Mouse (Mus musculus): ENCODE measurements at regions not wholly inside any gene's neighbourhood (a gene's known extent, or its start where the extent isn't known, plus 50 kb on each side); places are given as distances from the start of the nearest gene placed in this dataset.

- no peak for DNase-seq
Measured at GRCm38 (mm10) chr3:139135371-139135770, 60.4 kb upstream of the Rap1gds1 start.

GRCm38 (mm10) chr3:139136044-139136443 is 61.0 kb upstream of the Rap1gds1 start:
- DNase-seq: no peak

GRCm38 (mm10) chr3:139152654-139153053 is 52.8 kb upstream of the Stpg2 start:
- DNase-seq: peak; percentile 6 to 9

- no peak for DNase-seq
Measured at GRCm38 (mm10) chr3:139154294-139154693, 51.2 kb upstream of the Stpg2 start.
